Mouse (Mus musculus) embryonic facial prominence, embryonic 12.5 days (tissue): ENCODE data around the gene Dao. TPM values are rescaled to one million over a fixed set of nuclear protein-coding genes. Genes with fewer than 3 reads are reported as not detected.

ENCODE experiments used
- ATAC-seq: fragments of 200-750 bp; cut with Nextera tagmentation; 2 replicates; pipeline ENCODE4 v1.8.0; 2017; ENCODE audit not compliant: insufficient number of reproducible peaks, insufficient read depth, low FRiP score, low TSS enrichment
- H3K27ac ChIP-seq: fragments of 300-500 bp; sonication (generic); 2 replicates; pipeline ENCODE4 v1.5.1; 2016; ENCODE audit warnings: mild to moderate bottlenecking
- H3K27me3 ChIP-seq: fragments of 300-500 bp; sonication (generic); 2 replicates; pipeline ENCODE4 v1.6.1; 2016; ENCODE audit warnings: mild to moderate bottlenecking, moderate library complexity
- H3K36me3 ChIP-seq: fragments of 300-500 bp; sonication (generic); 2 replicates; pipeline ENCODE4 v1.6.1; 2016; ENCODE audit warnings: mild to moderate bottlenecking
- H3K4me1 ChIP-seq: fragments of 300-500 bp; sonication (generic); 2 replicates; pipeline ENCODE4 v1.6.1; 2016
- H3K4me2 ChIP-seq: fragments of 300-500 bp; sonication (generic); replicated peaks from 2 replicates; pipeline ENCODE4 v1.6.1; 2016; ENCODE audit warnings: mild to moderate bottlenecking, moderate library complexity
- H3K4me3 ChIP-seq: fragments of 300-500 bp; sonication (generic); 2 replicates; pipeline ENCODE4 v1.5.1; 2016; ENCODE audit warnings: mild to moderate bottlenecking
- H3K9ac ChIP-seq: fragments of 300-500 bp; sonication (generic); 2 replicates; pipeline ENCODE4 v1.6.1; 2016; ENCODE audit warnings: mild to moderate bottlenecking, moderate library complexity
- H3K9me3 ChIP-seq: fragments of 300-500 bp; sonication (generic); 2 replicates; pipeline ENCODE4 v1.6.1; 2016; ENCODE audit warnings: mild to moderate bottlenecking, moderate library complexity
- WGBS: fragments of 180-500 bp; shearing (Covaris S2); methylation state at CpG from one replicate; pipeline ENCODE4 v1.1.7; 2016; 5-methylcytosine and 5-hydroxymethylcytosine counted together
- polyA plus RNA-seq: library from polyadenylated mRNA; unstranded; fragments of >200 nt; fragmentation: Nextera tagmentation; extraction: Ambion mirVana; gene quantifications from 2 replicates; pipeline ENCODE4 v1.2.1, GENCODE M21; 2016

Dao gene
- polyA plus RNA-seq, 1 experiment from 2014 or later, result not detected

GRCm38 (mm10) chr5:114057129-114057731 is 53.7 kb downstream of the Dao start:
- Histone ChIP-seq H3K27ac (no peak overlapping the region), H3K4me3 (no peak overlapping the region), H3K27me3 (no peaks in the 10 kb centered on the region), H3K36me3 (no peaks in the 10 kb centered on the region), H3K9ac (no peak overlapping the region), H3K4me2 (no peak overlapping the region), H3K4me1 (peaks cover under 1% of the 10 kb centered on the region; the same call in 1 of the 2 replicates), H3K9me3 (no peaks in the 10 kb centered on the region)
- 82% methylated on average over 9 of the region's 9 CpGs for WGBS
- no peak for ATAC-seq

- H3K4me3 ChIP-seq, result no peak overlapping the region
- no peaks in the 10 kb centered on the region for H3K27me3 ChIP-seq
- H3K4me2 ChIP-seq, result no peak overlapping the region
- H3K27ac ChIP-seq, result no peak overlapping the region
- no peak overlapping the region for H3K9ac ChIP-seq
- WGBS, result 52% methylated on average over 7 of the region's 7 CpGs
- H3K9me3 ChIP-seq, result no peaks in the 10 kb centered on the region
- ATAC-seq, result no peak
- H3K4me1 ChIP-seq, result no peaks in the 10 kb centered on the region
- no peaks in the 10 kb centered on the region for H3K36me3 ChIP-seq
Observed at GRCm38 (mm10) chr5:114061675-114062074, 58.2 kb downstream of the Dao start.

GRCm38 (mm10) chr5:114063958-114064357 is 60.5 kb downstream of the Dao start:
- no peak overlapping the region for H3K27ac ChIP-seq
- WGBS, result 82% methylated on average over 4 of the region's 4 CpGs
- no peak for ATAC-seq
- H3K9me3 ChIP-seq, result no peaks in the 10 kb centered on the region
- no peaks in the 10 kb centered on the region for H3K36me3 ChIP-seq
- no peaks in the 10 kb centered on the region for H3K27me3 ChIP-seq
- no peaks in the 10 kb centered on the region for H3K4me1 ChIP-seq
- H3K9ac ChIP-seq, result no peak overlapping the region
- H3K4me3 ChIP-seq, result no peak overlapping the region
- no peak overlapping the region for H3K4me2 ChIP-seq

- Histone ChIP-seq H3K4me2 (no peak within 1 kb of the TSS), H3K4me1 (no peaks in the 10 kb centered on the region), H3K4me3 (no peak within 1 kb of the TSS), H3K27me3 (no peaks in the 10 kb centered on the region), H3K36me3 (no peaks in the 10 kb centered on the region), H3K27ac (no peak within 1 kb of the TSS), H3K9ac (no peak within 1 kb of the TSS), H3K9me3 (no peaks in the 10 kb centered on the region)
- 90% methylated on average over 6 of the region's 6 CpGs for WGBS
- ATAC-seq, result no peak
Observed at GRCm38 (mm10) chr5:114065161-114065560, 61.7 kb downstream of the Dao start, which contains the start of gene Usp30. Usp30 (plus strand) TSS chr5:114065461.

- H3K36me3 ChIP-seq, result no peaks in the 10 kb centered on the region
- no peaks in the 10 kb centered on the region for H3K27me3 ChIP-seq
- no peak overlapping the region for H3K9ac ChIP-seq
- H3K4me3 ChIP-seq, result no peak overlapping the region
- WGBS, result 31% methylated on average over 6 of the region's 6 CpGs
- H3K4me1 ChIP-seq, result no peaks in the 10 kb centered on the region
- H3K27ac ChIP-seq, result no peak overlapping the region
- ATAC-seq, result no peak
- H3K9me3 ChIP-seq, result no peaks in the 10 kb centered on the region
- no peak overlapping the region for H3K4me2 ChIP-seq
Observed at GRCm38 (mm10) chr5:114066601-114067000, 63.1 kb downstream of the Dao start.

GRCm38 (mm10) chr5:114067543-114067942 is 64.0 kb downstream of the Dao start:
- no peaks in the 10 kb centered on the region for H3K36me3 ChIP-seq
- no peak for ATAC-seq

GRCm38 (mm10) chr5:114067982-114068381 is 64.5 kb downstream of the Dao start:
- 75% methylated on average over 9 of the region's 9 CpGs for WGBS
- H3K27me3 ChIP-seq, result no peaks in the 10 kb centered on the region
- H3K4me1 ChIP-seq, result no peaks in the 10 kb centered on the region
- no peak overlapping the region for H3K4me3 ChIP-seq
- no peaks in the 10 kb centered on the region for H3K9me3 ChIP-seq
- no peaks in the 10 kb centered on the region for H3K36me3 ChIP-seq
- H3K9ac ChIP-seq, result no peak overlapping the region
- no peak overlapping the region for H3K4me2 ChIP-seq
- no peak for ATAC-seq
- H3K27ac ChIP-seq, result no peak overlapping the region

More at GRCm38 (mm10) chr5:114067543-114067942, 64.0 kb downstream of the Dao start:
- Histone ChIP-seq H3K4me3 (no peak overlapping the region), H3K9me3 (no peaks in the 10 kb centered on the region), H3K27me3 (no peaks in the 10 kb centered on the region), H3K4me2 (no peak overlapping the region), H3K4me1 (no peaks in the 10 kb centered on the region), H3K27ac (no peak overlapping the region), H3K9ac (no peak overlapping the region)
- WGBS, result 85% methylated on average over 9 of the region's 9 CpGs

- no peak for ATAC-seq
- Histone ChIP-seq H3K9ac (no peak overlapping the region), H3K4me2 (no peak overlapping the region), H3K4me1 (no peaks in the 10 kb centered on the region), H3K27me3 (no peaks in the 10 kb centered on the region), H3K4me3 (no peak overlapping the region), H3K27ac (no peak overlapping the region), H3K9me3 (no peaks in the 10 kb centered on the region), H3K36me3 (no peaks in the 10 kb centered on the region)
- 90% methylated on average over 4 of the region's 4 CpGs for WGBS
Observed at GRCm38 (mm10) chr5:114070858-114071257, 67.4 kb downstream of the Dao start.

GRCm38 (mm10) chr5:114072262-114072661 is 68.8 kb downstream of the Dao start:
- no peaks in the 10 kb centered on the region for H3K9me3 ChIP-seq
- no peak overlapping the region for H3K27ac ChIP-seq
- no peak for ATAC-seq
- 53% methylated on average over 2 of the region's 2 CpGs for WGBS
- H3K4me3 ChIP-seq, result no peak overlapping the region
- no peaks in the 10 kb centered on the region for H3K4me1 ChIP-seq
- H3K27me3 ChIP-seq, result no peaks in the 10 kb centered on the region
- H3K4me2 ChIP-seq, result no peak overlapping the region
- no peaks in the 10 kb centered on the region for H3K36me3 ChIP-seq
- H3K9ac ChIP-seq, result no peak overlapping the region

Other genes with a start within 250 kb of the Dao start
- gene Sart3, start 231.2 kb upstream of the Dao start, polyA plus RNA-seq, result 87.8 and 88.3 TPM in 2 replicates
- gene Iscu, start 231.0 kb upstream of the Dao start, polyA plus RNA-seq, result 109 and 111 TPM in 2 replicates
- gene Tmem119, start 203.2 kb upstream of the Dao start, polyA plus RNA-seq, result 116 and 118 TPM in 2 replicates
- 1.5 and 1.9 TPM in 2 replicates for gene Selplg, start 171.1 kb upstream of the Dao start, polyA plus RNA-seq
- 123 and 127 TPM in 2 replicates for gene Coro1c, start 94.9 kb upstream of the Dao start, polyA plus RNA-seq
- gene Ssh1, start 9.8 kb upstream of the Dao start, polyA plus RNA-seq, result 18.1 and 20.4 TPM in 2 replicates
- gene Usp30, start 61.8 kb downstream of the Dao start, polyA plus RNA-seq, result 16.3 and 17.1 TPM in 2 replicates
- gene Svop, start 87.9 kb downstream of the Dao start, polyA plus RNA-seq, result 3.3 and 5.6 TPM in 2 replicates
- gene Alkbh2, start 124.5 kb downstream of the Dao start, polyA plus RNA-seq, result 14.6 and 14.7 TPM in 2 replicates
- 54.2 and 54.5 TPM in 2 replicates for gene Ung, start 126.7 kb downstream of the Dao start, polyA plus RNA-seq
- gene Acacb, start 142.8 kb downstream of the Dao start, polyA plus RNA-seq, result 3.4 and 6.3 TPM in 2 replicates